1 mouse cellular context compared by ENCODE assay signal in the genomic region with DNA sequence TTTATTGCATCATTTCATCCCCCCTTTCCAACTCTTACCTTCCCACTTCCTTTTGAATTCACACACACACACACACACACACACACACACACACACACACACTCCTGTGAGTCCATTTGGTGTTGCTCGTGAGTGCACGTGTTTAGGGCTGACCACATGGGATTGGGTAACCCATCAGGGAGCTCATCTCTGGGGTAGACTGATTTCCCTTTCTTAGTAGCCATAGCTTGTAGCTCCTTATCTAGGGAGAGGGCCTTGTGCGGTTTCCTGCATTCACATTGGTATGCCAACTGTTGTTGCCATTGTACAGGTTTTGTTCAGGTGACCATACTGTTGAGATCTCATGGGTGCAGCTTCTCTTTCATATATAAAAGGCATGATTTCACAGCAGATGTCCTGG.
A peak's percentile ranks its signal among the peaks of the same experiment; 100 is the strongest.
TF ChIP-seq lines count a peak whose summit lies in the region.

No protein-coding gene starts in this region.

TF ChIP-seq in MEL, 35 proteins besides CTCF, POLR2A, EP300 and RAD21 (continued from another document):
- TF ChIP-seq USF1 (IDR thresholded peaks at IDR 0.05; ENCODE audit: low read depth, low read length) (peak; percentile 27; the same call in 1 of the 2 replicates), ZKSCAN1 (IDR thresholded peaks at IDR 0.05; ENCODE audit: low read depth, low read length) (no peak), TAL1 (IDR thresholded peaks at IDR 0.05; ENCODE audit: low read length) (peak; percentile 82), MYB (IDR thresholded peaks at IDR 0.05; ENCODE audit: low read depth, low read length) (peak; percentile 29; the same call in 1 of the 2 replicates), ETS1 (IDR thresholded peaks at IDR 0.05; ENCODE audit: low read depth, low read length) (peak; percentile 59), ELF1 (IDR thresholded peaks at IDR 0.05; ENCODE audit: low read depth, low read length) (no peak), TCF12 (IDR thresholded peaks at IDR 0.05; ENCODE audit: low read depth, low read length) (peak; percentile 72), TBP (IDR thresholded peaks at IDR 0.05; ENCODE audit: low read depth, low read length) (peak; percentile 54; the same call in 1 of the 2 replicates), E2F4 (IDR thresholded peaks at IDR 0.05; ENCODE audit: borderline replicate concordance, low read depth, low read length) (no peak), MEF2A (IDR thresholded peaks at IDR 0.05; ENCODE audit: extremely low read depth, insufficient replicate concordance, low read depth, low read length, poor library complexity, severe bottlenecking) (no peak), NRF1 (IDR thresholded peaks at IDR 0.05; ENCODE audit: insufficient read depth, low read depth, low read length, poor library complexity, severe bottlenecking) (no peak), NELFE (IDR thresholded peaks at IDR 0.05; ENCODE audit: low read depth, low read length) (no peak), MAFK (IDR thresholded peaks at IDR 0.05; ENCODE audit: borderline replicate concordance, low read depth, low read length) (no peak; the same call in 1 of the 2 replicates)
